Mouse (Mus musculus) testis, adult 2 months (tissue): Measurements from ENCODE around the gene Safb. TPM values are rescaled to one million over a fixed set of nuclear protein-coding genes. Genes with fewer than 3 reads are reported as not detected.
"Not testable (repeated sequence)": the region's sequence is repeated elsewhere in the genome, so short reads cannot be mapped to it uniquely, and the experiment has no call there.

Experiments used
- H3K27ac ChIP-seq: fragments of 200-500 bp; 2 replicates; pipeline ENCODE4 v1.5.1; 2012; ENCODE audit warnings: low read depth, low read length; ENCODE audit not compliant: control insufficient read depth, insufficient read depth
- H3K27me3 ChIP-seq: fragments of 200-500 bp; 2 replicates; pipeline ENCODE4 v1.6.1; 2012; ENCODE audit warnings: mild to moderate bottlenecking, low read length, moderate library complexity; ENCODE audit not compliant: control insufficient read depth, insufficient read depth
- H3K36me3 ChIP-seq: fragments of 200-500 bp; 2 replicates; pipeline ENCODE4 v1.6.1; 2012; ENCODE audit warnings: mild to moderate bottlenecking, low read length; ENCODE audit not compliant: control insufficient read depth, insufficient read depth
- H3K4me1 ChIP-seq: fragments of 200-500 bp; 2 replicates; pipeline ENCODE4 v1.6.1; 2012; ENCODE audit warnings: low read length; ENCODE audit not compliant: control insufficient read depth, insufficient read depth
- H3K4me3 ChIP-seq: fragments of 200-500 bp; 2 replicates; pipeline ENCODE4 v1.5.1; 2012; ENCODE audit warnings: low read depth, mild to moderate bottlenecking, low read length, moderate library complexity, mixed read lengths; ENCODE audit not compliant: control insufficient read depth
- CTCF ChIP-seq: fragments of 200-500 bp; IDR thresholded peaks from 2 replicates; pipeline ENCODE4 v1.5.1; 2012; ENCODE audit warnings: low read depth, mild to moderate bottlenecking, inconsistent platforms, low read length, moderate library complexity; ENCODE audit not compliant: control insufficient read depth, insufficient read depth, insufficient replicate concordance
- POLR2A ChIP-seq: fragments of 200-500 bp; IDR thresholded peaks from 2 replicates; pipeline ENCODE4 v1.6.1; 2012; ENCODE audit warnings: low read depth, mild to moderate bottlenecking, inconsistent platforms, low read length, moderate library complexity; ENCODE audit not compliant: control insufficient read depth
- polyA plus RNA-seq: library from polyadenylated mRNA; depleted of rRNA; stranded (reverse); fragments of >200 nt; gene quantifications from 2 replicates; pipeline ENCODE4 v1.2.3, GENCODE M21; 2012

Safb gene
- polyA plus RNA-seq, 1 experiment: 116 TPM

DNA sequence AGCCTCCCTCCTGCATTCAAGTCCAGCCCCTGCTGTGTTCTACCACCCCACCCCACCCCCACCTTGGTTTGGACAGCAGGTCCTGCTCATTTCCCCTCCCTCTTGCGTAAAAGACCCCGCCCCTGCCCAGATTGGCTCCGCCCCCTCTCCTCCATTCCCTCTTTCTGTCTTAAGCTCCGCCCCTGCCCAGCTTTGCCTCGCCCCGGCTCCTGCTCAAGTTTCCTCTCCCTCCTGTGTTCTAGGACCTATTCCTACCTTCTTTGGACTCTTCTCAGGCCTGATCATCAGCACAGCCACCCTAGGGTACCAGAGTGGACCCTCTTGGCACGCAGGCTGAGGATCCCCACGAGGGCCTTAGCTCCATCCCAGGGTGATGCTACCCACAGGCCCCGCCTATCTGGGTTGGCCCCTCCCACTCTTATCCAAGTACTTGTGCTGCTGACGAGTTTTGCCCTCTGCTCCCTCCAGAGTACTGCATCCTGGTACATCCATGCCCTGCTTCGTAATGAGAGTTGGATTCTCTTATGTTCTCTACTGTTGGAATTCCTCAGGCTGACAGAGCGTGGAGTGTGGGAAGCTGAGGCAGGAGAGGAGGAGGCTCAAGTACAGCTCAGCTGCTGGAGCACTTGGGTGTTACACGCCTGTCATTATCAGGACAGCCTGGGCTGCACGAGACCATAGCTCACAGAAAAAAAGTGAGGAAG is 27.4 kb downstream of the Safb start:
- TF ChIP-seq POLR2A (no peak), CTCF (no peak)
- H3K27ac ChIP-seq: peak overlapping the region; percentile 68
- peak overlapping the region; percentile 99 for H3K4me3 ChIP-seq
- H3K27me3 ChIP-seq: no peaks in the 10 kb centered on the region
- no peaks in the 10 kb centered on the region for H3K36me3 ChIP-seq
- peaks cover 15% of the 10 kb centered on the region for H3K4me1 ChIP-seq

DNA sequence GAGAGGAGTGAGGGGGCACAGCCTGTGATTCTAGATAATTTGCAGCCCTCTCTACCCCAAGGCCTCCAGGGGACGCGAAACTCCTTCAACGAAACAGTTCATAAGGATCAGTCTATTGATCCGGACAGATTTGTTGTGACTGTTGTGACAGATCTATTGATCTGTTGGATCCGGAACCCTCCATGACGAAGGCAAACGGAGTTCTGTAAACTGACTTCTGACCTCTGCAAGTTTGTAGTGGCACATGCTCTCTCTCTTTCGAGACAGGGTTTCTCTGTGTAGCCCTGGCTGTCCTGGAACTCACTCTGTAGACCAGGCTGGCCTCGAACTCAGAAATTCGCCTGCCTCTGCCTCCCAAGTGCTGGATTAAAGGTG is 27.9 kb downstream of the Safb start:
- H3K4me1 ChIP-seq: peaks cover 15% of the 10 kb centered on the region
- not testable (repeated sequence) for H3K27me3 ChIP-seq, H3K36me3 ChIP-seq
- peak overlapping the region; percentile 99 for H3K4me3 ChIP-seq
- H3K27ac ChIP-seq: peak overlapping the region; percentile 44

DNA sequence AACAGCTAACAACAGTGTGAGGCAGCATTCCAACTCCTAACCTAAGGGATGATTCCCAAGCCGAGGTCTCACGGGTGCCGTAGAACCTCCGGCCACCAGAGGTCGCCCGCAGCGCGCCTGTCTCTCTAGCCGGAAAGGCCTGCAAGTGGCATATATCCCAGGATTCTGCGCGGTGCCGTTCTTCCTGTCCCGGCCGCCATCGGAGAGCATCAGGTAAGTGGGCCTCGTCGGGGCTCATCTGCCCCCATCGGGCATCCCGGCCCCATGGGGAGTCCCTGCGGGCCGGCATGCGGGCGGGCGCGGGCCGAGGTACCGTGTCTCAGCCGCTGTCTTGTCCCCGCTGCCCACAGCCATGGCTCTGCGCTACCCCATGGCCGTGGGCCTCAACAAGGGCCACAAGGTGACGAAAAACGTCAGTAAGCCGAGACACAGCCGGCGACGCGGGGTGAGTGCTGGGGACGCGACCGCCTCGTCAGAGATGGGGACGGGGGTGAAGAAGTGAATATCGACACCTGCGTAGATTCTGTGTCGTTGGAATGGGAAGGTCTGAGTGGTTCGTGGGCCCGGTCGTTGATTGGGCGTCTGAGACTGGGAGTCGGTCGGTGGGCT is 28.7 kb downstream of the Safb start, which contains the start of gene Rpl36:
TSS of gene Rpl36 (plus strand) at position 181 of the 609 bp plus-strand sequence.
- H3K27ac ChIP-seq: peak within 1 kb of the TSS; percentile 82
- peaks cover 15% of the 10 kb centered on the region for H3K4me1 ChIP-seq

GRCm38 (mm10) chr17:56613893-56614292 is 29.3 kb downstream of the Safb start:
- Histone ChIP-seq H3K27ac (peak overlapping the region; percentile 82), H3K4me1 (peaks cover 12% of the 10 kb centered on the region)
- not testable (repeated sequence) for H3K36me3 ChIP-seq

More for the DNA sequence above, 28.7 kb downstream of the Safb start, which contains the start of gene Rpl36:
- no peaks in the 10 kb centered on the region for H3K36me3 ChIP-seq
- peak within 1 kb of the TSS; percentile 99 for H3K4me3 ChIP-seq
- no peaks in the 10 kb centered on the region for H3K27me3 ChIP-seq
- TF ChIP-seq CTCF: peak; percentile 97
- peak; percentile 89 for TF ChIP-seq POLR2A

GRCm38 (mm10) chr17:56614391-56615135 is 29.9 kb downstream of the Safb start:
- 0 out of 2 replicates have a peak, but pooled peaks have one; percentile 21 for TF ChIP-seq POLR2A
- TF ChIP-seq CTCF: 0 out of 2 replicates have a peak, but pooled peaks have one; percentile 5
- Histone ChIP-seq H3K4me1 (peaks cover 12% of the 10 kb centered on the region), H3K27ac (no peak overlapping the region), H3K27me3 (no peaks in the 10 kb centered on the region), H3K36me3 (no peaks in the 10 kb centered on the region), H3K4me3 (peak overlapping the region; percentile 88)

More at GRCm38 (mm10) chr17:56613893-56614292, 29.3 kb downstream of the Safb start:
- H3K27me3 ChIP-seq: not testable (repeated sequence)
- peak overlapping the region; percentile 88 for H3K4me3 ChIP-seq

DNA sequence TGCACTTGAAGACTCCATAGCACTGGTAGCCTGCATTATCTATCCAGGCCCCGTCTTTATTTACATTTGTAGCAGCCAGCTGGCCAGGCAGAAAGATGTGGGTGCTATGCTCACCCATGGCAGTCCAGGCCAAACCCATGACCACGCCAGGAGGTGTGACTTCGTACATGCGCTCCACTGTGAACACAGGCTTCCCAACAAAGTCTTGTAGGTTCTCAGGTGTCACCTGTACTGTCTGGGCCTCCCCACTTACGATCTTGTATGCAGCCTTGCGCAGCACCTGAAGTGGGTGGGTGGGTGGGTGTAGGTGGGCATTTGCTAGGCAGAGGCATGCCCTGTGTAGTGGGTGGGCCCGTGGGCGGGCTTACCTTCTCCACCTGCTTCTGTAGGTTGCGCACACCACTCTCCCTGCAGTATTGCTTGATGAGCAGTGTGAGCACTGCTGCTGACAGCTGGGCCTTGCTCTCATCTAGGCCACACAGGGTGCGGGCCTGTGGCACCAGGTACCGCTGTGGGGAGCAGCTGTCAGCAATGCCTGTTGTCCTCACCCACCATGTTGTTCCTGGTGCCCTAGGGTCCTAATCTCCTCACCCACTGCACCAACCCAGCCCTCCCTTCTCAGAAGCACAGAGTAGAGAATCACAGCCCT is 30.6 kb downstream of the Safb start:
- H3K4me1 ChIP-seq: peaks cover 9% of the 10 kb centered on the region
- no peak for TF ChIP-seq CTCF
- no peak overlapping the region for H3K27ac ChIP-seq
- no peak overlapping the region for H3K4me3 ChIP-seq
- H3K27me3 ChIP-seq: no peaks in the 10 kb centered on the region
- H3K36me3 ChIP-seq: no peaks in the 10 kb centered on the region; the same call in 1 of the 2 replicates

- no peak overlapping the region for H3K4me3 ChIP-seq
- peaks cover 7% of the 10 kb centered on the region for H3K4me1 ChIP-seq
- TF ChIP-seq POLR2A (no peak), CTCF (no peak)
- no peaks in the 10 kb centered on the region; the same call in 1 of the 2 replicates for H3K36me3 ChIP-seq
- no peaks in the 10 kb centered on the region for H3K27me3 ChIP-seq
- no peak overlapping the region for H3K27ac ChIP-seq
These were observed 31.2 kb downstream of the Safb start for GRCm38 (mm10) chr17:56615792-56616191.
